Mouse (Mus musculus) limb, embryonic 13.5 days (tissue): ENCODE results near the gene Asic3. TPM values are rescaled to one million over a fixed set of nuclear protein-coding genes. Genes with fewer than 3 reads are reported as not detected.

ENCODE experiments used
- ATAC-seq: fragments of 200-750 bp; cut with Nextera tagmentation; 2 replicates; pipeline ENCODE4 v1.8.0; 2017; ENCODE audit warnings: low read depth, moderate number of reproducible peaks, moderate TSS enrichment; ENCODE audit not compliant: low FRiP score
- H3K27ac ChIP-seq: fragments of 300-500 bp; sonication (generic); 2 replicates; pipeline ENCODE4 v1.5.1; 2015; ENCODE audit warnings: inconsistent platforms, mild to moderate bottlenecking, moderate library complexity
- H3K27me3 ChIP-seq: fragments of 300-500 bp; sonication (generic); 2 replicates; pipeline ENCODE4 v1.6.1; 2015; ENCODE audit warnings: mild to moderate bottlenecking, inconsistent platforms
- H3K36me3 ChIP-seq: fragments of 300-500 bp; sonication (generic); 2 replicates; pipeline ENCODE4 v1.6.1; 2015; ENCODE audit warnings: inconsistent platforms, mild to moderate bottlenecking, moderate library complexity
- H3K4me1 ChIP-seq: fragments of 300-500 bp; sonication (generic); 2 replicates; pipeline ENCODE4 v1.6.1; 2015; ENCODE audit warnings: inconsistent platforms
- H3K4me2 ChIP-seq: fragments of 300-500 bp; sonication (generic); replicated peaks from 2 replicates; pipeline ENCODE4 v1.6.1; 2015; ENCODE audit warnings: inconsistent platforms, mild to moderate bottlenecking, moderate library complexity
- H3K4me3 ChIP-seq: fragments of 300-500 bp; sonication (generic); 2 replicates; pipeline ENCODE4 v1.5.1; 2015; ENCODE audit warnings: moderate library complexity, mild to moderate bottlenecking, inconsistent platforms
- H3K9ac ChIP-seq: fragments of 300-500 bp; sonication (generic); 2 replicates; pipeline ENCODE4 v1.6.1; 2015; ENCODE audit warnings: mild to moderate bottlenecking, inconsistent platforms
- H3K9me3 ChIP-seq: fragments of 300-500 bp; sonication (generic); 2 replicates; pipeline ENCODE4 v1.6.1; 2016; ENCODE audit warnings: inconsistent platforms
- WGBS: fragments of 180-500 bp; shearing (Covaris S2); methylation state at CpG from one replicate; pipeline ENCODE4 v1.1.7; 2015; 5-methylcytosine and 5-hydroxymethylcytosine counted together
- polyA plus RNA-seq: library from polyadenylated mRNA; unstranded; fragments of >200 nt; fragmentation: Nextera tagmentation; extraction: Ambion mirVana; gene quantifications from 2 replicates; pipeline ENCODE4 v1.2.1, GENCODE M21; 2015

Asic3 gene
- polyA plus RNA-seq, result 1.7 and 2.0 TPM in 2 replicates

- H3K9ac ChIP-seq, result peak within 1 kb of the TSS; percentile 6; the same call in 1 of the 2 replicates
Observed at GRCm38 (mm10) chr5:24413042-24413693, at the start of gene Asic3. Asic3 (plus strand) TSS chr5:24413392.

GRCm38 (mm10) chr5:24363467-24363866 lies 49.7 kb upstream of the Asic3 start:
- Histone ChIP-seq H3K9me3 (no peaks in the 10 kb centered on the region), H3K36me3 (no peaks in the 10 kb centered on the region), H3K4me3 (no peak overlapping the region), H3K27me3 (no peaks in the 10 kb centered on the region), H3K4me1 (0 out of 2 replicates have a peak, but pooled peaks cover 5% of the 10 kb centered on the region), H3K4me2 (no peak overlapping the region), H3K27ac (no peak overlapping the region), H3K9ac (no peak overlapping the region)
- no peak for ATAC-seq
- WGBS, result 88% methylated on average over 2 of the region's 2 CpGs

More at GRCm38 (mm10) chr5:24413042-24413693, at the start of gene Asic3:
- Histone ChIP-seq H3K4me1 (peaks cover 29% of the 10 kb centered on the region), H3K27me3 (no peaks in the 10 kb centered on the region), H3K4me3 (no peak within 1 kb of the TSS), H3K4me2 (peak within 1 kb of the TSS; percentile 31), H3K27ac (peak within 1 kb of the TSS; percentile 22; the same call in 1 of the 2 replicates), H3K36me3 (peaks cover 15% of the 10 kb centered on the region), H3K9me3 (no peaks in the 10 kb centered on the region)
- WGBS, result 30% methylated on average over 11 of the region's 11 CpGs
- peak; percentile 63; the same call in 1 of the 2 replicates for ATAC-seq

GRCm38 (mm10) chr5:24364061-24364460 lies 49.1 kb upstream of the Asic3 start:
- no peak overlapping the region for H3K9ac ChIP-seq
- WGBS, result 59% methylated on average over 3 of the region's 3 CpGs

GRCm38 (mm10) chr5:24364508-24364907 lies 48.7 kb upstream of the Asic3 start, which contains the start of gene Nos3:
Nos3 (plus strand) TSS chr5:24364810.
- H3K4me1 ChIP-seq, result 0 out of 2 replicates have a peak, but pooled peaks cover 5% of the 10 kb centered on the region
- H3K27ac ChIP-seq, result no peak within 1 kb of the TSS
- H3K27me3 ChIP-seq, result no peaks in the 10 kb centered on the region
- H3K9ac ChIP-seq, result no peak within 1 kb of the TSS
- WGBS, result 62% methylated on average over 12 of the region's 12 CpGs
- no peaks in the 10 kb centered on the region for H3K36me3 ChIP-seq
- H3K9me3 ChIP-seq, result no peaks in the 10 kb centered on the region
- H3K4me2 ChIP-seq, result peak within 1 kb of the TSS; percentile 32
- 0 out of 2 replicates have a peak within 1 kb of the TSS, but pooled peaks have one; percentile 3 for H3K4me3 ChIP-seq
- ATAC-seq, result no peak

More at GRCm38 (mm10) chr5:24364061-24364460, 49.1 kb upstream of the Asic3 start:
- Histone ChIP-seq H3K27me3 (no peaks in the 10 kb centered on the region), H3K36me3 (no peaks in the 10 kb centered on the region), H3K9me3 (no peaks in the 10 kb centered on the region), H3K4me1 (0 out of 2 replicates have a peak, but pooled peaks cover 5% of the 10 kb centered on the region), H3K4me3 (no peak overlapping the region), H3K4me2 (no peak overlapping the region), H3K27ac (no peak overlapping the region)
- ATAC-seq, result no peak

GRCm38 (mm10) chr5:24364963-24365362 lies 48.2 kb upstream of the Asic3 start:
- H3K4me2 ChIP-seq, result peak overlapping the region; percentile 32

GRCm38 (mm10) chr5:24365528-24365927 lies 47.7 kb upstream of the Asic3 start:
- Histone ChIP-seq H3K4me3 (0 out of 2 replicates have a peak overlapping the region, but pooled peaks have one; percentile 3), H3K4me2 (peak overlapping the region; percentile 32; the same call in 1 of the 2 replicates), H3K4me1 (0 out of 2 replicates have a peak, but pooled peaks cover 5% of the 10 kb centered on the region), H3K9ac (no peak overlapping the region), H3K9me3 (no peaks in the 10 kb centered on the region), H3K27ac (no peak overlapping the region), H3K27me3 (no peaks in the 10 kb centered on the region), H3K36me3 (no peaks in the 10 kb centered on the region)
- no peak for ATAC-seq
- 31% methylated on average over 5 of the region's 5 CpGs for WGBS

More at GRCm38 (mm10) chr5:24364963-24365362, 48.2 kb upstream of the Asic3 start:
- no peak overlapping the region for H3K9ac ChIP-seq
- WGBS, result 84% methylated on average over 10 of the region's 10 CpGs
- no peak overlapping the region for H3K27ac ChIP-seq
- H3K36me3 ChIP-seq, result no peaks in the 10 kb centered on the region
- no peak for ATAC-seq
- no peaks in the 10 kb centered on the region for H3K27me3 ChIP-seq
- H3K4me3 ChIP-seq, result 0 out of 2 replicates have a peak overlapping the region, but pooled peaks have one; percentile 3
- H3K9me3 ChIP-seq, result no peaks in the 10 kb centered on the region
- 0 out of 2 replicates have a peak, but pooled peaks cover 5% of the 10 kb centered on the region for H3K4me1 ChIP-seq

GRCm38 (mm10) chr5:24366426-24366825 lies 46.8 kb upstream of the Asic3 start:
- Histone ChIP-seq H3K27ac (no peak overlapping the region), H3K4me3 (no peak overlapping the region), H3K4me1 (no peaks in the 10 kb centered on the region), H3K9ac (no peak overlapping the region), H3K9me3 (no peaks in the 10 kb centered on the region), H3K27me3 (no peaks in the 10 kb centered on the region), H3K36me3 (no peaks in the 10 kb centered on the region), H3K4me2 (no peak overlapping the region)
- ATAC-seq, result no peak
- 79% methylated on average over 9 of the region's 9 CpGs for WGBS

- Histone ChIP-seq H3K4me2 (no peak overlapping the region), H3K9ac (no peak overlapping the region), H3K9me3 (no peaks in the 10 kb centered on the region), H3K27me3 (no peaks in the 10 kb centered on the region), H3K36me3 (no peaks in the 10 kb centered on the region), H3K4me3 (no peak overlapping the region), H3K4me1 (0 out of 2 replicates have a peak, but pooled peaks cover 4% of the 10 kb centered on the region), H3K27ac (no peak overlapping the region)
- no peak for ATAC-seq
- WGBS, result 90% methylated on average over 9 of the region's 9 CpGs
Observed at GRCm38 (mm10) chr5:24369767-24370166, 43.4 kb upstream of the Asic3 start.

- no peak for ATAC-seq
- no peak overlapping the region for H3K4me2 ChIP-seq
- no peaks in the 10 kb centered on the region for H3K9me3 ChIP-seq
- H3K4me3 ChIP-seq, result no peak overlapping the region
- no peak overlapping the region for H3K9ac ChIP-seq
- WGBS, result 81% methylated on average over 5 of the region's 5 CpGs
- H3K27ac ChIP-seq, result no peak overlapping the region
- 0 out of 2 replicates have a peak, but pooled peaks cover 4% of the 10 kb centered on the region for H3K4me1 ChIP-seq
- H3K27me3 ChIP-seq, result no peaks in the 10 kb centered on the region
- H3K36me3 ChIP-seq, result no peaks in the 10 kb centered on the region
Observed at GRCm38 (mm10) chr5:24373807-24374206, 39.4 kb upstream of the Asic3 start.

- 72% methylated on average over 6 of the region's 6 CpGs for WGBS
- 0 out of 2 replicates have a peak, but pooled peaks cover 4% of the 10 kb centered on the region for H3K4me1 ChIP-seq
- ATAC-seq, result no peak
- H3K27me3 ChIP-seq, result no peaks in the 10 kb centered on the region
- H3K36me3 ChIP-seq, result no peaks in the 10 kb centered on the region
- H3K27ac ChIP-seq, result no peak overlapping the region
- H3K4me3 ChIP-seq, result no peak overlapping the region
- no peak overlapping the region for H3K4me2 ChIP-seq
- no peak overlapping the region for H3K9ac ChIP-seq
- H3K9me3 ChIP-seq, result no peaks in the 10 kb centered on the region
Observed at GRCm38 (mm10) chr5:24374216-24374615, 39.0 kb upstream of the Asic3 start.

GRCm38 (mm10) chr5:24374666-24375328 lies 38.4 kb upstream of the Asic3 start:
- Histone ChIP-seq H3K9me3 (no peaks in the 10 kb centered on the region), H3K27me3 (no peaks in the 10 kb centered on the region; the same call in 1 of the 2 replicates), H3K27ac (no peak overlapping the region), H3K9ac (no peak overlapping the region), H3K4me2 (no peak overlapping the region), H3K36me3 (no peaks in the 10 kb centered on the region), H3K4me1 (0 out of 2 replicates have a peak, but pooled peaks cover 4% of the 10 kb centered on the region), H3K4me3 (no peak overlapping the region)
- WGBS, result 81% methylated on average over 7 of the region's 7 CpGs
- ATAC-seq, result no peak

- no peaks in the 10 kb centered on the region for H3K36me3 ChIP-seq
- no peak overlapping the region for H3K4me3 ChIP-seq
- no peak for ATAC-seq
- H3K9ac ChIP-seq, result no peak overlapping the region
- H3K27me3 ChIP-seq, result no peaks in the 10 kb centered on the region; the same call in 1 of the 2 replicates
- H3K9me3 ChIP-seq, result no peaks in the 10 kb centered on the region
- H3K4me1 ChIP-seq, result peaks cover 5% of the 10 kb centered on the region; the same call in 1 of the 2 replicates
- no peak overlapping the region for H3K27ac ChIP-seq
- 72% methylated on average over 2 of the region's 2 CpGs for WGBS
- no peak overlapping the region for H3K4me2 ChIP-seq
Observed at GRCm38 (mm10) chr5:24378700-24379099, 34.5 kb upstream of the Asic3 start.
